Mouse (Mus musculus) spleen, postnatal 36 days (tissue): ENCODE results near the gene Clcn7.

Experiments
- DNase-seq, 2 experiments: peaks; one replicate each; pipeline ENCODE4 v3.0.0; 2022; ENCODE audit warnings: low spot score in 2 of 2, mixed read lengths in 1 of 2

Clcn7 gene

GRCm38 (mm10) chr17:25210680-25211466, 77.7 kb downstream of the Clcn7 start:
- no peak for DNase-seq

- no peak for DNase-seq
Observed at GRCm38 (mm10) chr17:25211705-25212104, 78.5 kb downstream of the Clcn7 start.
